Mouse (Mus musculus) liver, embryonic 14.5 days (tissue): Measurements from ENCODE around the gene Ptprr.

Experiments
- CTCF ChIP-seq: IDR thresholded peaks from 2 replicates; pipeline ENCODE4 v1.5.1; 2016; ENCODE audit warnings: antibody characterized with exemption, low read depth, control low read depth
- EP300 ChIP-seq: IDR thresholded peaks from 2 replicates; pipeline ENCODE4 v1.6.1; 2016; ENCODE audit warnings: antibody characterized with exemption, low read depth

- TF ChIP-seq CTCF, result no peak
- no peak for TF ChIP-seq EP300
Measured at GRCm38 (mm10) chr10:116272156-116272555, 254.1 kb downstream of the Ptprr start.
